Mouse (Mus musculus): ENCODE data around the gene Oas3.
A peak's percentile ranks its signal among the peaks of the same experiment; 100 is the strongest.

Gene Oas3

GRCm38 (mm10) chr5:120752786-120753185 is 24.7 kb downstream of the Oas3 start:
- no peak for DNase-seq (ENCODE audit: low spot score in 2 of 2)

- DNase-seq (ENCODE audit: low spot score in 2 of 2) = no peak
These were observed 26.3 kb downstream of the Oas3 start for GRCm38 (mm10) chr5:120751206-120751605.

- no peak for DNase-seq (ENCODE audit: low spot score in 2 of 2)
These were observed 27.8 kb downstream of the Oas3 start, which contains the start of gene Oas2 for GRCm38 (mm10) chr5:120749688-120750087. Oas2 (minus strand) TSS chr5:120749853.

- peak; percentile 75 to 78 for DNase-seq (ENCODE audit: low spot score in 2 of 2)
These were observed 31.0 kb downstream of the Oas3 start for GRCm38 (mm10) chr5:120746451-120746850.

GRCm38 (mm10) chr5:120742125-120742524 is 35.3 kb downstream of the Oas3 start:
- peak in 1 of 2 experiments; percentile 39 for DNase-seq (ENCODE audit: low spot score in 2 of 2)

- DNase-seq (ENCODE audit: low spot score in 2 of 2) = peak; percentile 25 to 61
These were observed 43.0 kb downstream of the Oas3 start for GRCm38 (mm10) chr5:120734380-120734990.

- DNase-seq (ENCODE audit: low spot score in 2 of 2) = no peak
These were observed 43.8 kb downstream of the Oas3 start for GRCm38 (mm10) chr5:120733696-120734095.

- DNase-seq (ENCODE audit: low spot score in 2 of 2) = no peak
These were observed 44.7 kb downstream of the Oas3 start for GRCm38 (mm10) chr5:120732740-120733139.

GRCm38 (mm10) chr5:120729319-120729718 is 48.1 kb downstream of the Oas3 start:
- DNase-seq (ENCODE audit: low spot score in 2 of 2) = no peak

- DNase-seq (ENCODE audit: low spot score in 2 of 2) = no peak
These were observed 51.5 kb downstream of the Oas3 start for GRCm38 (mm10) chr5:120725811-120726455.

- no peak for DNase-seq (ENCODE audit: low spot score in 2 of 2)
These were observed 56.5 kb downstream of the Oas3 start for GRCm38 (mm10) chr5:120721005-120721404.

GRCm38 (mm10) chr5:120718600-120719378 is 58.7 kb downstream of the Oas3 start:
- no peak for DNase-seq (ENCODE audit: low spot score in 2 of 2)

- DNase-seq (ENCODE audit: low spot score in 2 of 2) = no peak
These were observed 60.3 kb downstream of the Oas3 start for GRCm38 (mm10) chr5:120717136-120717535.

GRCm38 (mm10) chr5:120714314-120714713 is 63.1 kb downstream of the Oas3 start:
- DNase-seq (ENCODE audit: low spot score in 2 of 2) = peak; percentile 86 to 87

GRCm38 (mm10) chr5:120712721-120713120 is 64.7 kb downstream of the Oas3 start:
- peak in 1 of 2 experiments; percentile 53 for DNase-seq (ENCODE audit: low spot score in 2 of 2)

- no peak for DNase-seq (ENCODE audit: low spot score in 2 of 2)
These were observed 65.6 kb downstream of the Oas3 start, which contains the start of gene Dtx1 for GRCm38 (mm10) chr5:120711827-120712226. Dtx1 (minus strand) TSS chr5:120711927.

GRCm38 (mm10) chr5:120711416-120711815 is 66.0 kb downstream of the Oas3 start:
- DNase-seq (ENCODE audit: low spot score in 2 of 2) = peak; percentile 82 to 83

GRCm38 (mm10) chr5:120710826-120711248 is 66.6 kb downstream of the Oas3 start:
- DNase-seq (ENCODE audit: low spot score in 2 of 2) = peak in 1 of 2 experiments; percentile 38

GRCm38 (mm10) chr5:120710161-120710825 is 67.2 kb downstream of the Oas3 start:
- DNase-seq (ENCODE audit: low spot score in 2 of 2) = peak; percentile 48 to 52

- no peak for DNase-seq (ENCODE audit: low spot score in 2 of 2)
These were observed 70.5 kb downstream of the Oas3 start for GRCm38 (mm10) chr5:120706976-120707375.

GRCm38 (mm10) chr5:120706541-120706940 is 70.9 kb downstream of the Oas3 start:
- no peak for DNase-seq (ENCODE audit: low spot score in 2 of 2)

GRCm38 (mm10) chr5:120704421-120704820 is 73.0 kb downstream of the Oas3 start:
- no peak for DNase-seq (ENCODE audit: low spot score in 2 of 2)
